Mouse (Mus musculus): ENCODE data around the gene Mrm2. TPM values are rescaled to one million over a fixed set of nuclear protein-coding genes. Genes with fewer than 3 reads are reported as not detected.

Gene Mrm2
- polyA plus RNA-seq, 1 experiment from 2014 or later = 19.4 TPM

Other genes starting within 250 kb of the Mrm2 start
- gene Mad1l1, start 10.3 kb downstream of the Mrm2 start, polyA plus RNA-seq (2015; fragmentation: Nextera tagmentation; extraction: Ambion mirVana) = 85.6 and 88.4 TPM in 2 replicates
- gene Nudt1, start 10.2 kb downstream of the Mrm2 start, polyA plus RNA-seq (2015; fragmentation: Nextera tagmentation; extraction: Ambion mirVana) = 73.8 and 74.0 TPM in 2 replicates
- 6.3 and 6.5 TPM in 2 replicates for gene Snx8, start 57.4 kb upstream of the Mrm2 start, polyA plus RNA-seq (2015; fragmentation: Nextera tagmentation; extraction: Ambion mirVana)
- 99.8 and 114 TPM in 2 replicates for gene Eif3b, start 87.4 kb upstream of the Mrm2 start, polyA plus RNA-seq (2015; fragmentation: Nextera tagmentation; extraction: Ambion mirVana)
- gene Gm4869, start 113.7 kb upstream of the Mrm2 start, polyA plus RNA-seq (2015; fragmentation: Nextera tagmentation; extraction: Ambion mirVana) = not detected in 2 replicates
- 14.7 and 17.5 TPM in 2 replicates for gene Chst12, start 173.7 kb upstream of the Mrm2 start, polyA plus RNA-seq (2015; fragmentation: Nextera tagmentation; extraction: Ambion mirVana)
- gene Grifin, start 233.2 kb upstream of the Mrm2 start, polyA plus RNA-seq (2015; fragmentation: Nextera tagmentation; extraction: Ambion mirVana) = 13.1 and 21.2 TPM in 2 replicates